Mouse (Mus musculus) T-helper 1 cell (primary cell): ENCODE measurements around the gene Slc39a5.

Experiments used
- in situ Hi-C: fragments of 300-600 bp; cut with MboI, MseI; formaldehyde crosslinking; loops from one replicate; pipeline ENCODE4 v1.15.1; 2025; ENCODE audit warnings: high pct_unique_total_duplicates

The Slc39a5 gene

DNA sequence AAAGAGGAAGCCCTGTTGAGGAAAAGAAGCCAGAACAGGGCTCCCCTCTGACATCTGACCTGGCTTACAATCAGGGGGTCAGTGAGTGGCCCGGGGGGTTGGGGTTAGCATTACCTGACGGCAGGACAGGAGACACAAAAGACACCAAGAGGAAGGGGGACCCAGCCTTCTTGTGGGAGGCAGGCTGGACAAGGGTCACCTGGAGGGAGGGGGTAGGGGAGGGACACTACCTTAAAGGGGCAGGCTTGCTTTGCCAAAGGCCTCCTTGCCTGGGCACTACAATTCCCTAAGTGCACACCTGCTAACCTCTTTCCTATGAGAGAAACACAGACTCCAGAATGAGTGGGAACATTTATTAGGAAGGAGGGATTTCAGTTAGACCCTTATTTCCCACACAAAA is at the start of gene Slc39a5:
TSS of gene Slc39a5 (minus strand) at position 174 of the 400 bp plus-strand sequence.
- in situ Hi-C loops, result no loop called here

DNA sequence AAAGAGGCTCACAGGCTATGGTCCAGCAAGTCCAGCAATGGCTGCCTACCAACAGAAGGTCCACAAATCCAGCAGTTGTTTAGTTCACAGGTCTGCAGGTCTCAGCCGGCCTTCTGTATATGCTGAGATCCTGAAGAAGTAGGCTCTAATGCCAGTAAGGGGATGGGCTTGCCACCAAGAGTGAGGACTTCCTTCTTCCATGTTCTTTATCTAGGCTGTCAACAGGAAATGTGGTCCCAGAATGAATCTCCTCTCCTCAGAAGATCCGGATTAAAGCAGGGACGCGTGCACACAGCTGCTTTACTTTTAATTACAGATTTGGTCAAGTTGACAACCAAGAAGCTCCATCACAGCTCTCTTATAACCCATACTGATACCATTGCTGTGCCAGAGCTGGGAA is 44.4 kb upstream of the Slc39a5 start:
- in situ Hi-C loops, result no loop called here

- in situ Hi-C loops, result no loop called here
These were observed 43.3 kb upstream of the Slc39a5 start for GRCm38 (mm10) chr10:128444354-128444753.

DNA sequence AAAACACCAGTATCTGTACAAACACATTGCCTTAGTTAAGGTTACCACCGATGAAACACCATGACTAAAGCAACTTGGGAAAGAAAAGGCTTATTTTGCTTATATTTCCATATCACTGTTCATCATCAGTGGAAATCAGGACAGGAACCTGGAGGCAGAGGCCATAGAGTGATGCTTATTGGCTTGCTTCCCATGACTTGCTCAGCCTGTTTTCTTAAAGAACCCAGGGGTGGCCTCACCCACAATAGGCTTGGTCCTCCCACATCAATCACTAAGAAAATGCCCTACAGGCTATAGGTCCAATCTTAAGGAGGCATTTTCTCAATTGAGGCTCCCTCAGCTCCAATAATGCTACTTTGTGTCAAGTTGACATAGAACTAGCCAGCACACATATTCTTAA is 41.7 kb upstream of the Slc39a5 start:
- in situ Hi-C loops, result no loop called here

- in situ Hi-C loops, result no loop called here
These were observed 40.5 kb upstream of the Slc39a5 start for GRCm38 (mm10) chr10:128441324-128442119.

- in situ Hi-C loops, result no loop called here
These were observed 39.4 kb upstream of the Slc39a5 start for GRCm38 (mm10) chr10:128440407-128440806.

- in situ Hi-C loops, result loop anchor here (5.0 kb wide), 1 partner anchor 51 kb away; no protein-coding TSS in a partner anchor
These were observed 37.7 kb upstream of the Slc39a5 start for GRCm38 (mm10) chr10:128438675-128439279.

DNA sequence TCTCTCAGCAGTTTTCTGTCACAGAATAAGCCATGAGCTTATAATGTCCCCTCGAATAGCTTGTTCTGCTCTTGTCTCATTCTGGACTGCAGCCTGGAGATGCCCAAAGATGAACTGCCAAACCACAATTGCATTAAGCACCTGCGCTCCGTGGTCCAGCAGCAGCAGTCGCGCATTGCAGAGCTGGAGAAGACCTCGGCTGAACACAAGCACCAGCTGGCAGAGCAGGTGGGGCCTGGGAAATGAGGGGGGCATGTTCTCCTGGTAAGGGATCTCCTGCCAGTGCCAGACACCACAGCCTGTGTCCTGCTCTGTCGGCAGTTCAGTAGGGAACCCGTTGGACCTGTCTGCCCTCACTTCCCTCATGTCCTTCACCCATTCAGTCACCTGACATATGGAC is 35.3 kb upstream of the Slc39a5 start:
- in situ Hi-C loops, result loop anchor here (5.0 kb wide), 1 partner anchor 49 kb away; no protein-coding TSS in a partner anchor

- in situ Hi-C loops, result loop anchor here (5.0 kb wide), 1 partner anchor 49 kb away; no protein-coding TSS in a partner anchor
These were observed 34.8 kb upstream of the Slc39a5 start for GRCm38 (mm10) chr10:128435873-128436272.

DNA sequence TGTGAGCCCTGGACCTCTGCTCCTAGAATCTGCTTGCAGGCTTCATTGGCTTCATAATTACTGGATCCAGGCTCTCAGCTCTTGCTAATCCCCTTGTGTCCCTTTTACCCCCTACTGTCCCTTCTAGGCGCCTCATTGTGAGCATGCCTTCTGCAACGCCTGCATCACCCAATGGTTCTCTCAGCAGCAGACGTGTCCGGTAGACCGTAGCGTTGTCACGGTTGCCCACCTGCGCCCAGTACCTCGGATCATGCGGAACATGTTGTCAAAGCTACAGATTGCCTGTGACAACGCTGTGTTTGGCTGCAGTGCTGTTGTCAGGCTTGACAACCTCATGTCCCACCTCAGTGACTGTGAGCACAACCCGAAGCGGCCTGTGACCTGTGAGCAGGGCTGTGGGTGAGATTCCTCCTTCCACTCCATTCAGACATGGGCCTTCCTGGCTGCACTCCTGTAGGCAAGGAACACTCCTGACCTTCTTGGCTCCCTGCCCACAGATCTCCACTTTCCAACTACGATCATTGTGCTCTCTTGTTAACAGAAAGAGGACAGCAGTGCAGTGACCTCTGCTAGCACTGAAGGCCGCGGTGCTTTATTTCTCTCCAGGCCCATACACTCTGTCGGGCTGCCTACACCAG is 34.3 kb upstream of the Slc39a5 start:
- in situ Hi-C loops, result loop anchor here (5.0 kb wide), 1 partner anchor 48 kb away; no protein-coding TSS in a partner anchor

DNA sequence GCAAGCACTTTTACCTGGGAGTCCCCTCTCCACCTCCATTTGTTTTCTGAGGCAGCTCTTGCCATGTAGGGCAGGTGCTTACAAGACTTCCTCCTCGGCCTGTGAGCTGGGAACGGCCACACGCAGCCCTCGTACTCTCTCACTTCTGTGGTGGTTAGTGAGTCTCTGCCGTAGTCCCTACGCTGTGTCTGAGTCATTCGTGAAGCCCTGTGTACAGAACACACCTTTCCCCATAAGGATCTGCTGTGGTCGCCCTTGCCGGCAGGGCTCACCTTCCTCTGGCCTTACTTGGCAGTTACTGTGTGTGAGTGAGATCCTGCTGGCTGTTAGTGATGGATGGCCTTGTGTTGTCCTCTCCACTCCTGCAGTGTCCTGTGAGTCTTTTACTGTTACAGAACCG is 33.7 kb upstream of the Slc39a5 start:
- in situ Hi-C loops, result loop anchor here (5.0 kb wide), 1 partner anchor 47 kb away; no protein-coding TSS in a partner anchor

DNA sequence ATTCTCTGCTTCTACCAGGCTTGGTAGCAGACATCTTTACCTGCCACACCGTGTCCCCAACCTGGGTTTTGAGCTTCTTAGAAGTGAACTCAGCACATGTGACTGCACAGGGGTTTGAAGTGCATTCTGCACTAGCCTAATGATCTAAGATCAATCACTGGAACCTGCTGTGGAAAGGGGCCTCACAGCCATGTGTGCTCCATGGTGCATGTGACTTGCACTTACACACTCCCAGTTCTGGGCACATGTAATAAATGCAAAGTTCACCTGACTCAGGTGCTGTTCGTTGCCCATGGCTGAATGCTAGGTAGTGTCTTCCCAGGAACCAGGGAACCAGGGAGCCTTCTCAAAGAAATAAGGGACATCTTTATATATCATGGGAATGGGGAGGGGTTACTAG is 32.4 kb upstream of the Slc39a5 start:
- in situ Hi-C loops, result no loop called here

- in situ Hi-C loops, result no loop called here
These were observed 28.4 kb upstream of the Slc39a5 start for GRCm38 (mm10) chr10:128429454-128429853.

DNA sequence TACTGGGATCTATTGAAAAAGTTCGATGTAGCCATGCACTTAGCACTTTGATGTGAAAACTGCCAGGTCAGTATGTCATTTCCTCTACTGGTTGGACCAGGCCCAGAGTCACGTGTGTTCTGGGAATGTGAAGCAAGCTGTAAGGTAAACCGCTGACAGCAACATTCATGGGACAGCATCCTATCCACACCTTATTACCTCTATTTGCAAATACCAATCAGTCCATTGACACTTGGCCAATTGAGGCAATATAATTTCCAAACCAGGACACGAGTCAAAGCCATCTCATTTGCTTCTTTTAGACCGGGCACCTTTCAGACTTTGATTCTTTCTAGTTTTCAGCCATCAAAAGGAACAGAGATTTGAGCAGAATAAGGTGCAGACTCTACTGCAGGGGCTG is 28.0 kb upstream of the Slc39a5 start:
- in situ Hi-C loops, result no loop called here

DNA sequence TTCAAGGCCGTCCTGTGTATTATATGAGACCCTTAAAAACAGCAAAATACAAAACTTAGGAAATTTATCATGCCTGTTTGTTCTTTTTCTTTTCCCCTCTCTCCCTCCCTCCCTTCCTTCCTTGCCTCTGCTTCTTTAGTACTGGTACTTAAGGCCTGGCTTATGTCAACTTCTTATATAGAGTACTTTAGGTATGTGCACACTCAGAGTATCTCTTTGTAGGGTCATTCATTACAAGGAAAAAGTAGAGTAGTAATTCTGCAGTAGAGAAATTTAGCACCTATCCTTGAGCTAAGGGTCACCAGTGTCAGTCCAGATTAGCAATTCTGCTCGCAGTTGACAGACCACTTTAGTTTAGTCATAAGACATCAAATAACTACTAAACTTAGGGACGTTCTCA is 24.2 kb upstream of the Slc39a5 start:
- in situ Hi-C loops, result no loop called here

GRCm38 (mm10) chr10:128424604-128425003 is 23.6 kb upstream of the Slc39a5 start:
- in situ Hi-C loops, result no loop called here

GRCm38 (mm10) chr10:128422426-128422825 is 21.4 kb upstream of the Slc39a5 start:
- in situ Hi-C loops, result no loop called here

- in situ Hi-C loops, result no loop called here
These were observed 13.8 kb upstream of the Slc39a5 start for GRCm38 (mm10) chr10:128414848-128415247.

DNA sequence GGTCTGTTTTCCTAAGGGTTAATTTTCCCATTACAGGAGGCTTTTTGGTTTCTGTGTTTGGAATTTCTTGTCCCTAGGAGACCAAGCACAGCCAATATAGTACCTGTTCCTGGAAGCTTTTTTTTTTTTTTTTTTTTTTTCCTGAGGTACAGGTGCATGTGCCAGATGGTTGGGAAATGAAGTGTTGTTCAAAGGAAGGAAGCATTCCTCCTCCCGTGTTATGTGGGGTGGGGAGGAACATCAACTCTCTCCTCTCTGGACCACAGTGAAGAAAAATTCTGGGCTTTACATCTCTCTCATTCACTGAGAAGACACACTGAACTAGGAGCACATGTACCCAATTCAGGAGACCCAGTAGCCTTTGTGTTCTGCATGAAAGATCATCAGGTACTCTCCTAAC is 12.0 kb upstream of the Slc39a5 start:
- in situ Hi-C loops, result no loop called here

DNA sequence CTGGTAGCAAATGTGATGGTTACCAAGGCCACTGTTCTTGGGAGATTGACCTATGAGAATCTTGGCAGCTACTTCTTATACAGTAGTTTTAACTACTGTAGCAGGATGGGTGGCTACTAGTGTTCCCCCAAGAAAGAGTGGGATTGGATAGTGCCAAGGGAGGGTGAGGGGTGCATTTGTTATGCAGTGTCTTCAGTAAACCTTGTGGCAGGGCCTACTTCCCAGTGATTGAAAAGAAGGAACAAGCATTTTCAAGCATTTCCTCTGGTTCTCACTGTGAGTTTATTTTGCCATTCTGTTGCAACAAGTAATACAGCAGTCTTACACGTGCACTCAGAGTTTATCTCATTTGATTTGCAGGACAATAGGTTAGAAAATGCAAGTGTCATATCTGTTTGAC is 11.5 kb upstream of the Slc39a5 start:
- in situ Hi-C loops, result no loop called here

DNA sequence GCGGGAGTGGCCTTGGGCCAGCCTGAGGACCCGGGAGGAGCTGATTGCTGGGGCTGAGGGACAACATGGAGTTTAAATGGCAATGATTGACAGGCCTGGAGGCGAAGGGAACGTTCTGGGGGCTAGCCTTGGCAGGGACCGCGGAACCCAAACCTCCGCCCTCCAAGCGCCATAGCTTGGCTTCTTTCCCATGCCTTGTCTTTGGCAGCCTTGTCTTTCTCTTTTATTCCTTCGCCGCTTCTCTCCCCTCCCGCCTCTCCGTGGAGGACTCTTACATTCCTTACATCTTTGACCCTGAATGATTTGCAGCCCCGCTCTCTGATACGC is 11.0 kb upstream of the Slc39a5 start:
- in situ Hi-C loops, result no loop called here

GRCm38 (mm10) chr10:128411211-128412054 is 10.4 kb upstream of the Slc39a5 start, which contains the start of the genes Nabp2 and Rnf41:
Gene Nabp2, minus strand, starts transcription at chr10:128411492.
Gene Rnf41, plus strand, starts transcription at chr10:128411657.
- in situ Hi-C loops, result no loop called here
